Mouse (Mus musculus) bone marrow macrophage, adult 2 months (primary cell): ENCODE results near the gene Nxph1.

Experiments used
- CTCF ChIP-seq: IDR thresholded peaks from 2 replicates; pipeline ENCODE4 v1.5.1; 2012; ENCODE audit warnings: low read depth, mild to moderate bottlenecking, low read length, moderate library complexity
- POLR2A ChIP-seq: IDR thresholded peaks from 2 replicates; pipeline ENCODE4 v1.6.1; 2012; ENCODE audit warnings: mild to moderate bottlenecking, low read depth, low read length, borderline replicate concordance

DNA sequence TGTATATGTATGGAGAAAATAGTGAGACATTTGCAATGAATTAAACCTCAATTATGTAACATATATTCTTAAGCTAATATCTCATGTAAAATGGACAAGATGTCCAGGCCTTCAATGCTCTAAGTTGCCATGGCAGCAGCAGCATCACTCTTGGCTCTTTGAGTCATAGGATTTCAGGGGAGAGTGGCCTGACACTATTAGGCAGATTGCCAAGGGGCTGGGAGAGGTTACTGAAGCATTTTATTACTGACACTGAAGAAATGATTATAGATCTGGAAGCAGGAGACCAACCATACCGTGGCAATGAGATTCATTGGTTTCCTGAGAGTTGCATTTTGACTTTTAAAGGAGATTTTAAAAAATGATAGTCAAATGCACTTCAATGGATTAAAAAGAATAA is 201.6 kb downstream of the Nxph1 start:
- TF ChIP-seq CTCF (no peak), POLR2A (no peak)
